Comparison of ENCODE assay signal across 15 mouse cellular contexts in the genomic region with DNA sequence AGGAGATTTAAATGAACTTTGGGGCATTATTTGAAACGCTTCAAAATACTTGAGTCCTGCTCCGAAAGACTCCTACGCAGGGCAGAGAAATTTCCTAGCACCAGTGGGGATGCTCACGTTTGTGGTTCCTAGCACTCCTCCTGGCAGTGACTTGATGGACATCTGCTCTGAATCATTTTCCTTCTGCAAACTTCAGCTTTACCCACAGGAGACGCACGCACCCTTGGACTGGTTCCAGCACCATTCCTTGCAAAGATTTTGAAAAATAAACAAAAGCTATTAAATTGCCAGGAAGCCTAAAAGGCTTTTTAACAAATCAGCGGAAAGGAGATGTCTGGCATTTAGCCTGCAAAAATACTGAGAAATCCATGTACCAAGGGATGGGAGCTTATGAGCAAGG. TPM values are rescaled to one million over a fixed set of nuclear protein-coding genes. Genes with fewer than 3 reads are reported as not detected.
DNase-seq lines count a peak whose midpoint lies in the region; ATAC-seq and TF ChIP-seq lines count a peak whose summit lies in the region.
"Had no signal": no experiment of that assay in that cellular context is flagged by ENCODE, and none has a peak within 500 bp of the region (broad histone marks: within the 10 kb centered on the region; RNA-seq: fewer than 3 reads in every experiment).

No protein-coding gene starts in this region.

- TF ChIP-seq POLR2A in kidney, adult 2 months (IDR thresholded peaks at IDR 0.05; ENCODE audit: low read depth, low read length) = no peak

- no peak overlapping the region for H3K27ac ChIP-seq in kidney, adult 2 months (ENCODE audit: insufficient read depth, low read depth, low read length)
- H3K27ac ChIP-seq in layer of hippocampus, adult 2 months = no peak overlapping the region
- no peak overlapping the region for H3K27ac ChIP-seq in midbrain, embryonic 11.5 days (ENCODE audit: low read depth, low read length)
- H3K27ac ChIP-seq: macrophage had no signal

- no peak overlapping the region for H3K4me2 ChIP-seq in midbrain, embryonic 11.5 days
- H3K4me2 ChIP-seq: heart, embryonic 11.5 days; liver, embryonic 11.5 days had no signal

- H3K9ac ChIP-seq in midbrain, embryonic 11.5 days (ENCODE audit: low read length) = no peak overlapping the region

- H3K9me3 ChIP-seq in midbrain, embryonic 11.5 days (ENCODE audit: control insufficient read depth, low read length) = no peaks in the 10 kb centered on the region

- whole genome bisulfite sequencing in kidney, adult 2 months = 62% methylated on average over 7 of the region's 7 CpGs
- WGBS in midbrain, embryonic 11.5 days = 80% methylated on average over 7 of the region's 7 CpGs

- no peak overlapping the region for H3K4me3 ChIP-seq in kidney, adult 2 months (ENCODE audit: insufficient read depth, low read depth, low read length)
- H3K4me3 ChIP-seq in layer of hippocampus, adult 2 months = no peak overlapping the region
- H3K4me3 ChIP-seq in midbrain, embryonic 11.5 days (ENCODE audit: low read depth, low read length) = no peak overlapping the region

- no peaks in the 10 kb centered on the region for H3K4me1 ChIP-seq in kidney, adult 2 months (ENCODE audit: control insufficient read depth, insufficient read depth, low read length)
- no peaks in the 10 kb centered on the region for H3K4me1 ChIP-seq in midbrain, embryonic 11.5 days (ENCODE audit: control insufficient read depth, insufficient read depth, low read length)

- no peaks in the 10 kb centered on the region for H3K27me3 ChIP-seq in kidney, adult 2 months (replicated peaks; ENCODE audit: control insufficient read depth, insufficient read depth, low read length)
- H3K27me3 ChIP-seq in midbrain, embryonic 11.5 days (ENCODE audit: control insufficient read depth, insufficient read depth, low read length) = no peaks in the 10 kb centered on the region

- ATAC-seq in midbrain, embryonic 11.5 days (ENCODE audit: low FRiP score) = no peak
- ATAC-seq: intestine, embryonic 16.5 days had no signal

- H3K36me3 ChIP-seq in kidney, adult 2 months (ENCODE audit: control insufficient read depth, insufficient read depth, low read length) = no peaks in the 10 kb centered on the region
- H3K36me3 ChIP-seq in midbrain, embryonic 11.5 days (ENCODE audit: control insufficient read depth, insufficient read depth, low read length) = no peaks in the 10 kb centered on the region

- DNase-seq in kidney, postnatal 4 days = peak; percentile 37 to 49
- no peak for DNase-seq in kidney, adult 2 months
- peak; percentile 78 for DNase-seq in 3T3-L1 (ENCODE audit: low read depth, low spot score)
- peak; percentile 94 for DNase-seq in NIH3T3 (ENCODE audit: low read depth)
- peak; percentile 51 to 60 for DNase-seq in layer of hippocampus, adult 2 months (ENCODE audit: low spot score in 2 of 2)
- DNase-seq in testis, postnatal 14 days (ENCODE audit: low spot score) = no peak
- no peak for DNase-seq in midbrain, embryonic 11.5 days (ENCODE audit: low spot score, missing footprints)
- DNase-seq: adrenal gland, postnatal 25 days; cerebellum, adult 11-12 months; gastrocnemius, postnatal 10 days had no signal

- no peak for TF ChIP-seq CTCF in kidney, adult 2 months (conservative IDR thresholded peaks at IDR 0.05; ENCODE audit: insufficient read depth, insufficient read length, low read depth, low read length)
- no peak for TF ChIP-seq CTCF in layer of hippocampus, adult 2 months (conservative IDR thresholded peaks at IDR 0.05)

RNA-seq across cellular contexts. Expression of a gene that starts 28.1 kb away (rescaled TPM):
- 1.5 and 1.7 TPM in 2 replicates for polyA plus RNA-seq in kidney, adult 2 months (2012; rRNA removed)
- 10 to 100 TPM; 66.8 to 71.7 TPM for total RNA-seq in layer of hippocampus, adult 2 months (2021)
- 1.7 and 1.9 TPM in 2 replicates for polyA plus RNA-seq in midbrain, embryonic 11.5 days (2014; fragmentation: Nextera tagmentation; extraction: Ambion mirVana)
- total RNA-seq: hematopoietic stem cell, adult 5-6 weeks had no signal
- polyA plus RNA-seq: macrophage had no signal

Comparison
In these comparisons a context has a peak if more than half of its experiments do, and no peak if none do; other contexts are left out.
1. DNase-seq: peak in kidney, postnatal 4 days (2 of 2), 3T3-L1 (single experiment), NIH3T3 (single experiment) and layer of hippocampus, adult 2 months (2 of 2); none in kidney, adult 2 months (single experiment), testis, postnatal 14 days (single experiment) and midbrain, embryonic 11.5 days (single experiment).